Mouse (Mus musculus) heart, adult 2 months (tissue): ENCODE measurements around the gene Nrbf2. TPM values are rescaled to one million over a fixed set of nuclear protein-coding genes. Genes with fewer than 3 reads are reported as not detected.
A peak's percentile ranks its signal among the peaks of the same experiment; 100 is the strongest.

Source experiments
- DNase-seq, 2 experiments: peaks; one replicate each; pipeline ENCODE4 v3.0.0; 2021
- H3K27ac ChIP-seq: fragments of 200-600 bp; 2 replicates; pipeline ENCODE4 v1.8.1; 2022
- H3K27me3 ChIP-seq: fragments of 200-500 bp; 2 replicates; pipeline ENCODE4 v1.6.1; 2012; ENCODE audit warnings: mild to moderate bottlenecking, low read length, inconsistent platforms, mixed read lengths; ENCODE audit not compliant: control insufficient read depth, insufficient read depth
- H3K36me3 ChIP-seq: fragments of 200-500 bp; 2 replicates; pipeline ENCODE4 v1.6.1; 2012; ENCODE audit warnings: low read length, inconsistent platforms; ENCODE audit not compliant: control insufficient read depth, insufficient read depth
- H3K4me1 ChIP-seq: fragments of 200-500 bp; 2 replicates; pipeline ENCODE4 v1.6.1; 2011; ENCODE audit warnings: low read length; ENCODE audit not compliant: control insufficient read depth, insufficient read depth
- H3K4me3 ChIP-seq: fragments of 200-600 bp; 2 replicates; pipeline ENCODE4 v1.8.1; 2022
- H3K79me2 ChIP-seq: fragments of 200-500 bp; replicated peaks from 2 replicates; pipeline ENCODE4 v1.6.1; 2012; ENCODE audit warnings: mild to moderate bottlenecking, inconsistent platforms, low read length, moderate library complexity, mixed read lengths; ENCODE audit not compliant: control insufficient read depth, insufficient read depth
- H3K9ac ChIP-seq: fragments of 200-500 bp; 2 replicates; pipeline ENCODE4 v1.6.1; 2012; ENCODE audit warnings: low read depth, mild to moderate bottlenecking, control low read depth, inconsistent platforms, low read length, mixed read lengths
- CTCF ChIP-seq: fragments of 200-600 bp; IDR thresholded peaks from 2 replicates; pipeline ENCODE4 v1.8.1; 2022; ENCODE audit warnings: antibody characterized with exemption, mild to moderate bottlenecking, moderate library complexity
- EP300 ChIP-seq: fragments of 200-500 bp; IDR thresholded peaks from 2 replicates; pipeline ENCODE4 v1.6.1; 2011; ENCODE audit warnings: low read depth, low read length, control low read depth; ENCODE audit not compliant: insufficient read depth
- POLR2A ChIP-seq: fragments of 200-500 bp; IDR thresholded peaks from 2 replicates; pipeline ENCODE4 v1.6.1; 2011; ENCODE audit warnings: mild to moderate bottlenecking, low read depth, low read length, control low read depth; ENCODE audit not compliant: insufficient read depth
- WGBS: fragments of 180-500 bp; shearing (Covaris S2); methylation state at CpG from one replicate; pipeline ENCODE4 v1.1.7; 2018; 5-methylcytosine and 5-hydroxymethylcytosine counted together
- intact Hi-C: fragments of 180-260 bp; cut with DNase I; formaldehyde crosslinking; loops from one replicate; pipeline ENCODE4 v1.15.1; 2025
- polyA plus RNA-seq: library from polyadenylated mRNA; depleted of rRNA; stranded (reverse); fragments of >200 nt; gene quantifications from 2 replicates; pipeline ENCODE4 v1.2.3, GENCODE M21; 2012
- total RNA-seq, 2 experiments: library from RNA; stranded (reverse); gene quantifications; 2 replicates each; pipeline ENCODE4 v1.2.3; 2021

Gene Nrbf2
- total and polyA plus RNA-seq, 3 experiments: 3.7 to 8.7 (median 5.4) TPM

DNA sequence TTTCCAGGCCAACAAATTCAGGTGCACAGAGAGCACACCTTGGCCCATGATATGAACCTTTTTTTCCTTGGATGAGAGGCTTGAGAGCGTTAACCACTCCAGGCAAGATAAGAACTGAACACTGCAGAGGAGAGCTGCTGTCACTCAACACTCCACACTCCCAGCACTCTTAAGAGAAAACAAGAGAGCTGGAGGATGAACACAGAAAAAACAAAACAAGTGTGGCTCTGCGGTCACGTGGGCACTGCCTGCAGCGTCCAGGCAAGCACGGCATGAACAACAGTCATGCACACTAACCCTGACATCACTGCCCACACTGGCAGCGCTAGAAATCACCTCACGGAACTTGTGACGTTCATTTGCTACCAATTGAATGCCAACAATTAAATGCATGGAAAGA, 3.3 kb downstream of the Nrbf2 start:
- Histone ChIP-seq H3K27ac (no peak overlapping the region), H3K27me3 (no peaks in the 10 kb centered on the region), H3K79me2 (peaks cover 6% of the 10 kb centered on the region), H3K36me3 (peaks cover 6% of the 10 kb centered on the region), H3K4me3 (no peak overlapping the region), H3K9ac (no peak overlapping the region), H3K4me1 (peaks cover 16% of the 10 kb centered on the region)
- TF ChIP-seq POLR2A (no peak), EP300 (0 out of 2 replicates have a peak, but pooled peaks have one; percentile 17)
- peak in 1 of 2 experiments; percentile 19 for DNase-seq
- 36% methylated on average over 8 of the region's 8 CpGs for WGBS
- intact Hi-C loops: loop anchor here (2.0 to 5.0 kb wide), 2 partner anchors 29 to 95 kb away; no protein-coding TSS in a partner anchor

GRCm38 (mm10) chr10:67275916-67276315, 9.2 kb downstream of the Nrbf2 start:
- no peak overlapping the region for H3K27ac ChIP-seq
- TF ChIP-seq POLR2A: no peak
- no peak for TF ChIP-seq EP300
- no peak for TF ChIP-seq CTCF
- no peak overlapping the region for H3K9ac ChIP-seq
- peaks cover 3% of the 10 kb centered on the region for H3K36me3 ChIP-seq
- DNase-seq: no peak
- H3K79me2 ChIP-seq: peaks cover 6% of the 10 kb centered on the region
- no peak overlapping the region for H3K4me3 ChIP-seq
- H3K4me1 ChIP-seq: no peaks in the 10 kb centered on the region
- intact Hi-C loops: no loop called here
- no peaks in the 10 kb centered on the region for H3K27me3 ChIP-seq

DNA sequence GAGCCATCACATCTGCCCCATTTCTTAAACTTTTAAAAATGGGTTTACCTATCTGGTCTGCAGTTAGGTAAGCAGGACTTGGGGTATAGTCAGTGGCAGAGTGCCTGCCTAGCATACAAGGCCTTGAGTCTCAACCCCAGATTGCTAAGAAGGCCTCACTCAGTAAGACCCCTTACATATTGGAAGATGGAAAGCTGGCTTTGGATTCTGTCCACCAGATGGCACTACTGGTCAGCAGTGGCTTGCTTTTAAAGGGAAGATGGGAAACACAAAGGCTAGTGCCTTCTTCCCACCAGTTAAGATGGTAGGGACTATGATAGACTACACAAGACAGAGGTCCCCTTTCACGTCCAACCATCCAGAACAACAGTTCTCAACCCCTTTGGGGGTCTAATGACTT, 20.3 kb downstream of the Nrbf2 start:
- intact Hi-C loops: loop anchor here (1.0 kb wide), 1 partner anchor 46 kb away; no protein-coding TSS in a partner anchor
- Histone ChIP-seq H3K4me3 (no peak overlapping the region), H3K36me3 (no peaks in the 10 kb centered on the region), H3K27ac (no peak overlapping the region), H3K9ac (no peak overlapping the region), H3K79me2 (no peaks in the 10 kb centered on the region), H3K4me1 (no peaks in the 10 kb centered on the region), H3K27me3 (no peaks in the 10 kb centered on the region)
- TF ChIP-seq POLR2A: no peak
- TF ChIP-seq CTCF: peak; percentile 91
- TF ChIP-seq EP300: peak; percentile 24; the same call in 1 of the 2 replicates
- WGBS: 50% methylated on average over 1 of the region's 1 CpGs
- DNase-seq: peak; percentile 32 to 60

GRCm38 (mm10) chr10:67253115-67253514, 32.0 kb downstream of the Nrbf2 start:
- TF ChIP-seq POLR2A (no peak), EP300 (no peak), CTCF (no peak)

DNA sequence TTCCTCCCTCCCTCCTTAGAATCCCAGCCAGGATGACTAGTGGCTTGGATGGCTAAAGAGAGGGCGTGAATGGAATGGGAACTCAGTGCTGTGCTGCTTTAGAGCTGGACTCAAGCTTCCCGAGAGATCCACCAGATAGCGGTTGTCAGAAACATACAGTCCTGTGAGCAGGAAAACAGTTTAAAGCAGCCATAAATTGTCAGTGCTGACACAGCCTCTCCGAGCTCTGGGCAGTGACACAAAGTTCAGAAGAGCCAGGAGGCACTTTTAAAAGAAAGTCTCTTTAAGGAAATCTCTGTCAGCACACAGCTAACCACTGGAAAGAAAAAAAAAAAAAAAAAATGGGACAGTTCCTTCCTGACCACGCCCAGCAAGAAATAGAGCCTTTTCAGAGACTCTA, 32.8 kb downstream of the Nrbf2 start:
- H3K27me3 ChIP-seq: no peaks in the 10 kb centered on the region
- DNase-seq: peak; percentile 31 to 36
- intact Hi-C loops: no loop called here
- WGBS: 39% methylated on average over 5 of the region's 5 CpGs
- H3K9ac ChIP-seq: no peak overlapping the region
- TF ChIP-seq POLR2A: no peak
- no peak for TF ChIP-seq EP300
- TF ChIP-seq CTCF: no peak
- H3K4me1 ChIP-seq: peaks cover 9% of the 10 kb centered on the region
- H3K27ac ChIP-seq: peak overlapping the region; percentile 36
- H3K4me3 ChIP-seq: no peak overlapping the region
- H3K79me2 ChIP-seq: no peaks in the 10 kb centered on the region
- H3K36me3 ChIP-seq: peaks cover 18% of the 10 kb centered on the region

More at GRCm38 (mm10) chr10:67253115-67253514, 32.0 kb downstream of the Nrbf2 start:
- intact Hi-C loops: no loop called here
- no peaks in the 10 kb centered on the region for H3K27me3 ChIP-seq
- peaks cover 18% of the 10 kb centered on the region for H3K36me3 ChIP-seq
- no peak overlapping the region for H3K27ac ChIP-seq
- no peaks in the 10 kb centered on the region for H3K79me2 ChIP-seq
- peaks cover 9% of the 10 kb centered on the region for H3K4me1 ChIP-seq
- no peak for DNase-seq
- H3K4me3 ChIP-seq: no peak overlapping the region
- WGBS: 95% methylated on average over 1 of the region's 1 CpGs
- no peak overlapping the region for H3K9ac ChIP-seq

GRCm38 (mm10) chr10:67250846-67251245, 34.3 kb downstream of the Nrbf2 start:
- no peak overlapping the region for H3K9ac ChIP-seq
- no peak overlapping the region for H3K27ac ChIP-seq
- no peak overlapping the region for H3K4me3 ChIP-seq
- H3K79me2 ChIP-seq: no peaks in the 10 kb centered on the region
- no peaks in the 10 kb centered on the region for H3K27me3 ChIP-seq
- 82% methylated on average over 6 of the region's 6 CpGs for WGBS
- no peak for DNase-seq
- TF ChIP-seq CTCF (no peak), POLR2A (no peak), EP300 (no peak)
- peaks cover 22% of the 10 kb centered on the region for H3K36me3 ChIP-seq
- intact Hi-C loops: no loop called here
- H3K4me1 ChIP-seq: peaks cover 9% of the 10 kb centered on the region
